Mouse (Mus musculus) c-Kit-positive CD71-positive TER-119-negative erythroid progenitor cells, embryonic 14.5 days (primary cell): ENCODE results near the gene Pacsin3.

Experiments used
- DNase-seq: peaks from one replicate; pipeline ENCODE4 v3.0.0-alpha.2; 2013; ENCODE audit warnings: low read depth

Gene Pacsin3

GRCm38 (mm10) chr2:91305926-91306325 is 50.2 kb downstream of the Pacsin3 start:
- no peak for DNase-seq

- no peak for DNase-seq
These were observed 50.8 kb downstream of the Pacsin3 start for GRCm38 (mm10) chr2:91306589-91306988.

- DNase-seq: no peak
These were observed 52.9 kb downstream of the Pacsin3 start for GRCm38 (mm10) chr2:91308680-91309079.

- DNase-seq: no peak
These were observed 53.8 kb downstream of the Pacsin3 start for GRCm38 (mm10) chr2:91309546-91309945.

GRCm38 (mm10) chr2:91312578-91313311 is 57.0 kb downstream of the Pacsin3 start:
- no peak for DNase-seq

- DNase-seq: no peak
These were observed 58.4 kb downstream of the Pacsin3 start for GRCm38 (mm10) chr2:91314184-91314583.
